Mouse (Mus musculus): ENCODE measurements at regions not wholly inside any gene's neighbourhood (a gene's known extent, or its start where the extent isn't known, plus 50 kb on each side); places are given as distances from the start of the nearest gene placed in this dataset.

GRCm38 (mm10) chrX:143996716-143997115 lies 63.6 kb upstream of the Dcx start:
- DNase-seq, result peak; percentile 28

Measured in heart, postnatal 4 days (tissue).